Mouse (Mus musculus) heart, adult 2 months (tissue): Measurements from ENCODE around the gene Dab1.

Experiments
- CTCF ChIP-seq: fragments of 200-600 bp; IDR thresholded peaks from 2 replicates; pipeline ENCODE4 v1.8.1; 2022; ENCODE audit warnings: antibody characterized with exemption, mild to moderate bottlenecking, moderate library complexity
- EP300 ChIP-seq: fragments of 200-500 bp; IDR thresholded peaks from 2 replicates; pipeline ENCODE4 v1.6.1; 2011; ENCODE audit warnings: low read depth, low read length, control low read depth; ENCODE audit not compliant: insufficient read depth
- POLR2A ChIP-seq: fragments of 200-500 bp; IDR thresholded peaks from 2 replicates; pipeline ENCODE4 v1.6.1; 2011; ENCODE audit warnings: mild to moderate bottlenecking, low read depth, low read length, control low read depth; ENCODE audit not compliant: insufficient read depth

- TF ChIP-seq CTCF (no peak), POLR2A (no peak), EP300 (no peak)
Measured at GRCm38 (mm10) chr4:104619452-104619851, 1000.3 kb downstream of the Dab1 start.
